Mouse (Mus musculus): ENCODE data around the gene Emilin2. TPM values are rescaled to one million over a fixed set of nuclear protein-coding genes. Genes with fewer than 3 reads are reported as not detected.

Gene Emilin2
- total RNA-seq, 1 experiment from 2014 or later = 9.4 TPM

DNA sequence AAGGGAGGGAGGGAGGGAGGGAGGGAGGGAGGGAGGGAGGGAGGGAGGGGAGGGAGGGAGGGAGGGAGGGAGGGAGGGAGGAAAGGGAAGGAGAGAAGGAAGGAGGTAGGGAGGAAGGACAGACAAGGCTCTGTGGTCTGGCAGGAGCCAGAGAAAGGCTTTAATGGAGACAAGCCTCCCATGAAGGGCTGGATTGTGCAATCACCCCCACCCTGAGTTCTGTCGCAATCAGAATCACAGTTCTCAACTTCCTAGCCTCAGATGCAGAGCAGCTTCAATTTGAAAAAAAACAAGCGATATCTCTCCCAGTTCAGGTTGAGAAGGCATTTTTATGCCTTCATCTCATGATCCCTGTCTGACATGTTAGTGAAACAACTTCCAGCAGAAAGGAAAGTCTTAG lies 11.4 kb downstream of the Emilin2 start:
- peak; percentile 61 for DNase-seq

DNA sequence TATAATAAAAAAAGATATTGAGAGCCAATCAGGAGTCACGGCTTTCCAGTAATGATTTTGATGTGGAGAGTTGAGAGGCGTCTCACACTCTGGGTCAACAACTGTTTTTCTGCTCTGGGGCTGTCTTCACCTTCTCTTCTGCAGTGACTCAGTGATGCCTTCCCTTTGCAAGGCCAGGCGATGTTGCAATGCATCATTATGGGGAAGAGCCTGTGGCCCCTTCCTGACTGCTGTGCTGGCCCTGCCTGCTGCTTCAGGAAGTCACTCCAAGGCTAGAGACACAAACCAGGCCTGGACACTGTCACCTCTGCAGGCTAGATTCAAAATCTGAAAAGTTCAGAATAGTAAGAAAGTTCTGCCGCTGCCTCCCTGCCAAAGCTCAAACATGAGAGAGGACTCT lies 11.9 kb downstream of the Emilin2 start:
- DNase-seq = peak; percentile 43

GRCm38 (mm10) chr17:71294570-71294969 lies 17.2 kb downstream of the Emilin2 start:
- no peak for DNase-seq

GRCm38 (mm10) chr17:71292897-71293296 lies 18.9 kb downstream of the Emilin2 start:
- DNase-seq = peak; percentile 49

DNA sequence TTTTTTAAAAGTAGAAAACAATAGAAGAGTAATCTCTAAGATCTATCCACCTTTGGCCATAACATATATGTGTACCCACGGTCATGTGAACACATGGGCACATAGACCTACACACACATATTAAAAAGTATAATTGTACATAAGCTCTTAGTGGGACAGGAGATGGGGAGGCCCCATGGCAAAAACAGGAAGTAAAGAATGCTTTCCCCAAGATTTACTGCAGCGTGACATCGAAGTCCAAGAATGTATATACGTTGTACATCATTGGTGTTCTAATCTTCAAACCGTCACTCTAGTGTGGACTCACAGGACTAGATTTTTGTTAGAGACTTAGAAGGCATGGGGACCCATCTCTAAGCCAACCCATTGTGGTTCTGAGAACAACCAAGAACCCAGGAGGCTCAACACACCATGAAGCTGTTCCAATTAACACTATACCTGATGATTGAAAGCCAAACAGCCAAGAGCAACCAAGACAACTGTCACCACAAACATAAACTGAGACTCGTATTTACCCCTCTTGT lies 19.8 kb downstream of the Emilin2 start:
- no peak for DNase-seq

- no peak for DNase-seq
Observed at GRCm38 (mm10) chr17:71290486-71291410, 21.0 kb downstream of the Emilin2 start.

DNA sequence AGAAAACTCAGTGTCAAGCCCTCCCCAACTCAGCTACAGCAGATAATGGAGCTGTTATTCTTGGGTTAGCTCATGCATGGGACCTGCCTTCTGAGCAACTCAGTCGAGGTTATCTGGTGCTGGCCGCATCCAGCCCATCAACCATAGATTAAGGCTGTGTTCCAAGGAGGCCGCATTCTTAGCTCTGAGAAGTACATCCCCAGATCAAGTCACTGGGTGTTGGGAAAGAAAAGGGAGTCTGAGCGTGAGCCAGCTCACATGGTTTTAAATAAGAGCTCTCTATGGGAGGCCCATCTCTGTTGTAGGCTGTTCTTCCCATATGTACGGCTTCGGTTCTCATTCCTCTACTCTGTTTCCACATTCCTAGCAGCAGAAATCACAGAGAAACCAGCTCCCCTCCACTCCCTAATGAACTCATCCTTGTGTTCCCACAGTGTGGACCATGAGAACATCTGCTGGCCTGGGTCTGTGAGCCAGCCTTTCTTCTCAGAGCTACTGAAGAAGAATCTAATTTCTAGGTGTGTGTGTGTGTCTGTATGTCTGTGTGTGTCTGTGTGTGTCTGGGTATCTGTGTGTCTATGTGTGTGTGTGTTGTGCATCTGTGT lies 22.1 kb downstream of the Emilin2 start:
- no peak for DNase-seq

- DNase-seq = no peak
Observed at GRCm38 (mm10) chr17:71288808-71289548, 22.8 kb downstream of the Emilin2 start.

- no peak for DNase-seq
Observed at GRCm38 (mm10) chr17:71288145-71288758, 23.5 kb downstream of the Emilin2 start.

DNA sequence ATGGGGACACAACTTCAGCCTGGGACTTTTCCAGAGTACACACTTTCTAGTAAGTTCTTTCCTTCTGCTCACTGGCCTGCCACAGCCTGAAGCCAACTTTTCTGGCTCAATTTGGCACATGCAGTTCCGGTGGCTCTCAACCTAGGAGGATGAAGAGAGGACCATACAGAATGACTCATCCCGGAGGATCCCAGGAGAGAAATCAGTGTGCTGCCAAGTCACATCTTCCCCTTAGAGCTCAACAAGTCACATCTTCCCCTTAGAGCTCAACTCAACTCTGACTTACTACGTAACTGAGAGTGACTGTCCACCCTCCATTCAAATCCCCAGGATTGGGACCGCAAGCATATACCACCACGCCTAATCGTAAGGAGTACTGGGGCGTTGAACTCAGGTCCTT lies 24.2 kb downstream of the Emilin2 start:
- no peak for DNase-seq

- DNase-seq = peak; percentile 71
Observed at GRCm38 (mm10) chr17:71285929-71286328, 25.8 kb downstream of the Emilin2 start.

DNA sequence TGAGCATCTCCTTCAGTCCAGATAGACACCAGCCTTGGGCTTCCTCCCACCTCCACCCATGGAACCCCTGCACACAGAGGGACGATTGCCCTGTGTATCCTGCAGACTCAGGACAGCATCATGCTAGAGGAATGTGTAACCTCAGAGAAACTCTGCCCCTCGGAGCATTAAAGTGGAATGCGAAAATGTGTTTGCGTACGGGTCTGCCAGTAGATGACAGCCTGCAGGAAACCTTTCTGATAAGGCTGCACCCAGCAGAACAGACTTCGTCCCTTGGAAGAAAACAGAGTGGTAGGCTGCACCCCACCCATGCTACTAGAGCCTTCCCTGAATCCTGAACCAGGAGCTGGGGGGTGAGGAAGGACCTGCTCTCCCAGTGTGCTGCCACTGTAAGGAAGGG lies 26.9 kb downstream of the Emilin2 start:
- no peak for DNase-seq

- peak; percentile 39 for DNase-seq
Observed at GRCm38 (mm10) chr17:71283237-71283636, 28.5 kb downstream of the Emilin2 start.

- peak; percentile 22 for DNase-seq
Observed at GRCm38 (mm10) chr17:71282716-71283115, 29.1 kb downstream of the Emilin2 start.

GRCm38 (mm10) chr17:71277701-71278491 lies 33.9 kb downstream of the Emilin2 start:
- no peak for DNase-seq

GRCm38 (mm10) chr17:71276771-71277170 lies 35.0 kb downstream of the Emilin2 start:
- no peak for DNase-seq

- no peak for DNase-seq
Observed at GRCm38 (mm10) chr17:71273901-71274300, 37.9 kb downstream of the Emilin2 start.

- no peak for DNase-seq
Observed at GRCm38 (mm10) chr17:71268599-71268998, 43.2 kb downstream of the Emilin2 start.

DNA sequence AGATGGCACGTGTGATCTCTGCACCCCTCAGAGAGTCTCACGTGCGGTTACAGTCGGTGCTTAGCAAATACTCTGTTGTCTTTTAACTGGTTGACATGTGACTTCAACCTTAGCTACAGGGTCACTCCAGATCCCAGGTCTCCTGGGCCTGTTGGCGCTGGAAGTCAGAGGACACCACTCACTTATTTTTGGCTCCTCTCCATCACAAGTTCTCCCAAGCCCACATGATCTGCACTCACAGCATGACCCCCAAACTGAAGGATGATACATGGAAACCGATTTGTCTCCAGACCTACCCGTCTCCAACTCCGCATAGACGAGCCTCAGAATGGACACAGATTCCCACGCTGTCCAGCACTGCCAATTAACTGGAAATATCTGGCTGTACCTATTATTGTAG lies 43.6 kb downstream of the Emilin2 start:
- no peak for DNase-seq

GRCm38 (mm10) chr17:71267374-71267773 lies 44.4 kb downstream of the Emilin2 start:
- DNase-seq = no peak

- no peak for DNase-seq
Observed at GRCm38 (mm10) chr17:71265336-71266051, 46.3 kb downstream of the Emilin2 start.

All from adrenal gland, postnatal 14 days (tissue).